Mouse (Mus musculus): ENCODE measurements around the gene Ccdc134. TPM values are rescaled to one million over a fixed set of nuclear protein-coding genes. Genes with fewer than 3 reads are reported as not detected.

The Ccdc134 gene
- total RNA-seq, 2 experiments from 2014 or later: 5.1 to 5.5 TPM

DNA sequence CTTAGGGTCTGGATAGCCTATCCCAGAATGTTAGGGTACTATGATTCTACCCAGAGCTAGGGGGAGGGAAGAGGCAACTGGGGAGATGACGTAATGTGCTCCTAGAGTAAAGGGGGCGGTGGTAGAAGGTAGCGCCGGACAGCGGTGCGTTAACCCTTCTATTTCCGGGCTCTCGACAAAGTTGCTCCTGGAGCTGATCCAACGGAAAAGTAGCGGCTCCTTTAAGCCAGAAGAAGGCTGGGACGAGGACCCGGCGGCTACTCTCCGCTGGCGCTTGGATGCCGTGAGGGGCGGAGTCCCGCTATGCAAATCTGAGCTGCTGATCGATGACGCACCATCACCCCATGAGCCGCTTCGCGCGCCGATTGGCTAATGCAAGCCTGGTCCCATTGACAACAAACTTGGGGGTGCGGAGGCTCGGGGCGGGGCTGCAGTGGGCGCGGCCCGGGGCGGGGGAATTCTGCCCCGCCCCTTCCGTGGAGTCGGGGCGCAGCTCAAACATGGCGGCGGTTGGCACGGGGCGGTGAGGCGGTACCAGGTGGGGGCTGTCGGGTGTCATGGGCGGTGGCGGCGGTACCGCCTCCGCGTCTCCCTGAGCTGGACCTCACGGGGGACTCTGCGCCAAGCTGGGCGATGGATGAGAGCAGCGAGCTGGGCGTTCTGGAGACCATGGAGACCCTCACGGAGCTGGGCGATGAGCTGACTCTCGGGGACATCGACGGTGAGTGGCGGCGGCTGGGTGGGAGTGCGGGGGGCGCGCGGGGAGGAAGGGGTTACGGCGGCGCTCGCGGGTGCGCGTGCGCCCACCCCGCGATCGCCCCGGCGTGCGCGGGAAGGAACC, 19.3 kb downstream of the Ccdc134 start, which contains the start of gene Srebf2:
TSS of gene Srebf2 (plus strand) at position 412 of the 841 bp plus-strand sequence.
- DNase-seq: peak; percentile 98 to 99
- intact Hi-C loops (cut with DNase I): no loop called here

DNA sequence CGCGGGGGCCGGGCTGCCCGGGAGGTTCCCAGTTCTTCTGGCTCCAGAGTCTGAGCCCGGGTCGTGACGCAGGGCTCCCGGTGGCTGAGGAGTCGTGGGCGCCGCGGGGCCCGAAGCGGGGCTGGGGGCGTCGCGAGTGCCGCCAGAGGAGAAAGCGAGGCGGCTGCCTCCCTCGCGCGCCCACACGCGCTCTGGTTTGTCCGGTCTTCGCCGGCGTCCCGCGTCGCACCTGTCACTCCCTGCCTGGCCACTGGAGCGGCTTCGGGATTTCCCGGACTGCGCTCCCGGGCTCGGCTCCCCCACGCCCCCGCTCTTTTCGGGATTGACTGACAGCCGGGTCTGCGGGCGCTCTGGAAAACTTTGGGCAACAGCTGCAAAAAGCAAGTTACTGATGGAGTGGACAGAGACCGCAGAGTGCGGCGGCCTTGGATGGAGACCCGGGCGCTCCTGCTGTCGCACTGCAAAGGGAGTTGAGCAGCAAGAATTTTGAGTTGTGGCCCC, 19.9 kb downstream of the Ccdc134 start:
- DNase-seq: peak; percentile 70 to 75
- intact Hi-C loops (cut with DNase I): no loop called here

DNA sequence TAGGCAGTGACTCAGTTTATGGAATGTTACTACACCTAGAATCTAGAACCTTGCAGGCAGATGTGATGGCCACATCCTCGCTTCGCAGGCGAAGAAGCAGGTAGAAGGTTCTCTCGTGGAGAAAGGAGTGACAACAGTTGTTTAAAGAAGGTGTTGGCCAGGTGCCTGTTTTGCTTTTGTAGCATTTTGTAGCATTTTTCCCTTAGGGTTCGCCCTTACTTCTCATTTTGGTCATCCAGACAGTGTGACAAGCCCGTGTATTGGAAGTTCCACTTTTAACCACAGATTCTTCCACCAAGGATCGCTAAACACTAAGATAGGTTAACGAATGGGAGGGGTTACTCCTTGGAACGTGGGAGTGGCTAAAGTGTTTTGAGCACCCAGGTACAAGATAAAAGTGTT, 20.8 kb downstream of the Ccdc134 start:
- intact Hi-C loops (cut with DNase I): no loop called here
- DNase-seq: no peak

DNA sequence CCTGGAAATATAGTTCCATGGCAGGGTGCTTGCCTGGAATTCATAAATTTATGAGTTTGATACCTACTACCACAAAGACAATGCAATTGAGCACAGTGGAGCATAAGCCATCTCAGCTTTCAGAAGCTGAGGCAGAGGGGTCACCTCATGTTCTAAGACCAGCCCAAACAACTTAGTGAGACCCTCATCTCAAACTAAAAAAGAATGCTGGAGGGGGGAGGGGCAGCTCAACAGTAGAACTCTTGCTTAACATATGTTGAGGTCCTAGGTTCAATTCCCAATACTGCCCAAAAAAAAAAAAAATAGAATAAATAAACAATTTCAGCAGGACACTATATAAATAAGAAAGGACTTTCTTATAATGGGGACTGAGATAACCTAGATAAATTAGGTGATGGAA, 22.3 kb downstream of the Ccdc134 start:
- intact Hi-C loops (cut with DNase I): no loop called here
- no peak for DNase-seq

DNA sequence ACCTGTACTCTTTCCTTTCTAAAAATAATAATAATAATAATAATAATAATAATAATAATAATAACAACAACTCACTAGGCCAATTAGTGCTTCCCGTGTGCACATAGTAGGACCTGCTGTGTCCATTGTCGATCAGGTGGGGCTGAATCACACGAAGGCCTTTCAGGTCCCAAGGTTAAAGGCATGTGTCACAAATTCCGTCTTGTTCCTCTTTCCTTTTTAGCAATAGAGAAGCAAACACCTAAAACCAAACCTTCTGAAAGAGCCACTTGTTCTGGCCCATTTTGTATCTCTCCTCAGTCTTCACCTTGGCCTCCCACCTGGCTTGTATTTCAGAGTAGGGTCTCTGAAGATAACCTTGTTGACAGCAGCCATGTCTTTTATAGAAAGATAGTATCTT, 23.5 kb downstream of the Ccdc134 start:
- intact Hi-C loops (cut with DNase I): no loop called here
- DNase-seq: no peak

DNA sequence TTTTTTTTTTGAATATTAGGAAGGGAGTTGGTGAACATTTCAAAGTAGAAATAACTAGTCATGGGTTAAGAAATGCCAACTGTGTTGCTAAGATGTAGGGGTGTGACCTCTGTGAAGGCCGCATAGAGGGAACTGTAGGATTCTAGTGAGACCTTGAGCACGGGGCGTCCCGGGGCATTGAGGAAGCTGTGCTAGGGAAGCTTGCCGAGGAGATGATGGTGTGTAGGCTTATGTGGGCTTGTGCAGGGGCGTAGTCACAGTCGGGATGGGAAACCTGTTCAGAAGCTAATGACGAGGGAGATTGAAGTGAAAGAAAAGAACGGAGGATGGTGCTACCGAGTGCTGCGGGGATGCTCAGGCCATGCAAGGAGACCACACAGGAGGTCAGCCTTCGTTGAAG, 24.3 kb downstream of the Ccdc134 start:
- DNase-seq: no peak
- intact Hi-C loops (cut with DNase I): no loop called here

DNA sequence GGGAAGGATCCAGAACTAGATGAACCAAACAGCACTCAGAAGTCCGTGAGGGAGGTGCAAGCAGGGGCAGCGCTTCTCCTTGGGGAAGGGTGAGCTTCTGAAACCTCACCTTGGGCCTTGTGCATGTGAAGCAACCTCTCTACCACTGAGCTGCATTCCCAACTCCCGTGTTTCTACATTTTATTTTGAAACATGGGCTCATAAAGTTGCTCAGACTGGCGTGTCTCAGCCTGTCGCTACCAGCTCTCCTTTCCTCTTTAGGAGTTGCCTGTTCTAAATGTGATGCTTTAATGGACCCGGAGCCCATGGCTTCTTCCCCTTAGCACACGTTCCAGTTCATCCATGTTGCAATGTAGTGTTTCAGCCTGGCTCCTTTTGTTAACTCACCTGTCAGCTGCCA, 24.7 kb downstream of the Ccdc134 start:
- no peak for DNase-seq
- intact Hi-C loops (cut with DNase I): no loop called here

DNA sequence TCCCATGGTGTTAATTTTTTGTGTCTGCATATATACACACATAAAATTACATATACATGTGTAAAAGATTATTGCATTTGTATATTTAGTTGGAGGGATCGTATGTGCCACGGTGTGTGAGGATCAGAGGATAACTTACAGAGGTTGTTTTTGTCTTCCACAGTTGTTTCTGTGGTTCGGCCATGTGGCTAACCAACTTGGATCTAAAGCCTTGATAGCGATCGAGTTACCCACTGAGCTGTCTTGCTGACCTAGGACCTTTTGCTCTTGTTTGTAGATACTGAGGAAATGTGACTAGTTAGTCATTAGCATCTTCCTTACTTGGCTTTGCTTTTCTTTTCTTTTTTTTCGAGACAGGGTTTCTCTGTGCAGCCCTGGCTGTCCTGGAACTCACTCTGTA, 28.6 kb downstream of the Ccdc134 start:
- intact Hi-C loops (cut with DNase I): no loop called here
- no peak for DNase-seq

DNA sequence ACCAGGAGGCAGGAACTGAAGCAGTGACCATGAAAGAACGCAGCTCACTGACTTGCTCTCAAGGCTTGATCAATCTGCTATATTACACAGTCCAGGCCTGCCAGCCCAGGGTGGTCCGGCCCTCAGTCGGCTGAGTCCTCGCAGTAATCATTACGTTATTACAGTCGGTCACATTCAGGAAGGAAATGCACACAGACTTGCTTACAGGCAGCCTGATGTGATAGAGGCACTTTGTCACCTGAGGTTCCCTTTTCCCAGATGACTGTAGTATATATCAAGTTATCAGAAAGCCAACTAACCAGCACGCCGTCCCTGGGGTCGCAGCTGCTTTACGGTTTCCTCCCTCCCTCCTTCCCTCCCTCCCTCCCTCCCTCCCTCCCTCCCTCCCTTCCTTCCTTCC, 29.2 kb downstream of the Ccdc134 start:
- no peak for DNase-seq
- intact Hi-C loops (cut with DNase I): no loop called here

DNA sequence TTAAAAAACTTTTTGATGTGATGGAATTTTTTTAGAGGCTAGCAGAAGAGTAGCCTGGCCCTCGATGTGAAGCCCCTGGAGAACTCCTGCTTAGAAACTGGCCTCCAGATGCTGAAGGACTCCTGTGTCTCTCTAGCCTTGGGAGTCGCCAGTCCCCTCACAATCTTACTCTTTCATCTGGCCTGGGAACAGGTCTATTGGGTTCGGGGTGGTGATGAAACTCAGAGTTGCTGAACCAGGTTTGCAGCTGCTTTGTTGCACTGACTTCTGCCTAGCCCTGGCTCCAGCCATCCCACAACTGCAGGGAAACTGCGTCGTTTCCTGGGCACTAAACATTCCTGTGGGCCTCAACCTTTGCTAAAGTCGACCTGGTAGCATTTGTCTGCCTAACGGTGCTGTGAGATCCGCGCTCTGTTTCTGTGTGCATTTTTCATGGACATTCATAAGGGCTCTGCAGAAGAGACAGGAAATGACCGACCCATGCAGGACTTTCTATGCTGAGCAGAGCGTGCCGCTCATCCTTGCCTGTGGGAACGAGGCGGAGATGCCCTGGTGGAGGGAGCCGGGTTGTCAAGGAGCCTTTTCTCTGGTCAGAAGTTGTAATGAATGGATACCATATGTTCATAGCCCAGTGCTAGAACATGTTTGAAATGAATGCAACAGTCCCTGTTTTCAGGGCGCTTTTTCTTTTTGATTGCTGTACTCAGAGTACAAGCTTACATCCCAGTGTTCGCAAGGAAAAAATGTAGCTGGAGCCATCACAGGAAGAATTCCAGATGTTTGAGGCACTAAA, 30.7 kb downstream of the Ccdc134 start:
- intact Hi-C loops (cut with DNase I): no loop called here
- DNase-seq: no peak

DNA sequence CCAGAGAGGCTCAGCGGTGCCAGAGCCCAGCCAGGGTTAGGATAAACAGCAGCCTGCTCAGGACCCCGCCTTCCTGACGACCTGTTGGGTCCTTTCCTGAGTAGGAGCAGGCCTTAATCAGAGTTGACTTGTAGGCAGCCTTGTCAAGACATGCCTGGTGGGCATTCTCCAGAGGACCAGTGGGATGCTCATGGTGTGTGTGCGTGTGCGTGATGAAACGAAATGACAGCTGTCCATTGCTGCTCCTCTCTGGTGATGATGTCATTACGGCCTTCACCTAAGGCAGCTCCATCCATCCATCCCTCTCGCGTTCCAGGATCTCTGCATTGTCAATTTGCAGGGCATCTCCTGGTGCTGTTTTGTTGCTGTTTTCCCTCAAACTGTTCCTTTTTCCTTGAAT, 31.7 kb downstream of the Ccdc134 start:
- no peak for DNase-seq
- intact Hi-C loops (cut with DNase I): no loop called here

DNA sequence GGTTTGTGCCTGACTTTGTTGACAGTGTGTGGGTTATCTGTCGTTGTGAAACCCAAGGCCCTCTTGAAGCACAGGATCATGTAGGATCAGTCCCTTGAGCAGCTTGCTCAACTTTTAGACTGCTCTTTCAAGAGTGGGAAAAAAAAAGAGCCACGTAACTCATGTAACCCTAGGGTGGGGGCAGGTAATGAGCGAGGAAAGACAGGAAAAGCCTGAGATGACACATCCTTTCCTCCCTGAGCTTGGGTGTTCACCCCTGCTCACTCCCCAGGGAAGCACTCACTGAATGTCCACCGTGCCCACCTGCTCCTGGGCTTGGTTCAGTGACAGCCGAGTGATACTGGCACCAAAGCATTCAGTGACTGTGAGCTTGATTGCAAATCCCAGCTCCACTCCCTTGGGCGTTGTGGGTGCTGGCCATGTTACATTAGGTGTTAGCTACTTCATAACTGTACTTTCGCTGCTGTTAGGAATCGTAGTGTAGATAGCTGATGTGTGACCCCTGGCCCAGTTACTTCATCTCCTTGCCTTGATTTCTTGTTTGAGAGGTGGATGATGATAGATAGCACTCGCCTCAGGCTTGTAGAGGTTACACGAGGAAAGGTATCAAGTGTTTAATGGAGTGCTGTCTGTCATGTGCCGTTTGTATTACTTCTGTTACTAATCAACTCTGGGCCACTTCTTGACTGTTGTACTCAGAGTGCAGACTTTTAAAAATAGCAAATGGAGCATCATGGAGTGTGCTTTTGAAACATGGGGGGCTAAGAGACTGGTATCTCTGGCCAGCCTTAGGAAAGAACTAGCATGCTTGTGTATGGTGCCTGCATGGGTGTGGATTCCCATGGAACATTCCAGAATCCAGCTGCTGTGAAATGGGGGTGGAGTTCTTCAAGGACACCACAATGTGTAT, 33.3 kb downstream of the Ccdc134 start:
- intact Hi-C loops (cut with DNase I): no loop called here
- DNase-seq: no peak

DNA sequence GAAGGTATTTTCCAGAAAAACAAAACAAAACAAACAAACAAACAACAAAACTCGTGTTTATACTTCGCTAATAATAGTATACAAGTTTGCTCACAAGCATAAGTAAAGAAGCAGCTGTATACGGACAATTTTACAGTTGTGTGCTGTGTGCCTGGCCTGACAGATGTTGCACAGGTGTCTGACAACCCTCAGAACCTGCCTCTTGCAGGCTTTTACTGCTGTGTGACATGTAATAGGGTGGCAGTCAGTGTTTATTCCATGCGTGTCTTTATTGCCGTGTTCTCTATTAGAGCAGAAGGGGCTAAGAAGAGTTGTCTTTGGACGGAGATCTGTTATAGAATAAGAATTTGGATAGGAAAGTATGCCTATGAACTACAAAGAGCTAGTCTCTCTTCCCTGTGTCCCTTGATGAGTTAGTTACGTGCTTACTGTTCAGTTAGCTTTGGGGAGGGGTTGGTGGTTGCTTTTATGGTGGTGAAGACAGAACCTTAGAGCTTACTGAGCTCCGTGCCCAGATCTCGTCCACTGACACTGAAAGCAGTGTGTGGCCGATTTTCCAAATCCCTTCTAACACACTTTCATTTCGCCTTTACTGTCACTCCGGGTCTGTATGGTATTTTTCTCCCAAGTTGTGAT, 34.4 kb downstream of the Ccdc134 start:
- intact Hi-C loops (cut with DNase I): no loop called here
- DNase-seq: no peak

DNA sequence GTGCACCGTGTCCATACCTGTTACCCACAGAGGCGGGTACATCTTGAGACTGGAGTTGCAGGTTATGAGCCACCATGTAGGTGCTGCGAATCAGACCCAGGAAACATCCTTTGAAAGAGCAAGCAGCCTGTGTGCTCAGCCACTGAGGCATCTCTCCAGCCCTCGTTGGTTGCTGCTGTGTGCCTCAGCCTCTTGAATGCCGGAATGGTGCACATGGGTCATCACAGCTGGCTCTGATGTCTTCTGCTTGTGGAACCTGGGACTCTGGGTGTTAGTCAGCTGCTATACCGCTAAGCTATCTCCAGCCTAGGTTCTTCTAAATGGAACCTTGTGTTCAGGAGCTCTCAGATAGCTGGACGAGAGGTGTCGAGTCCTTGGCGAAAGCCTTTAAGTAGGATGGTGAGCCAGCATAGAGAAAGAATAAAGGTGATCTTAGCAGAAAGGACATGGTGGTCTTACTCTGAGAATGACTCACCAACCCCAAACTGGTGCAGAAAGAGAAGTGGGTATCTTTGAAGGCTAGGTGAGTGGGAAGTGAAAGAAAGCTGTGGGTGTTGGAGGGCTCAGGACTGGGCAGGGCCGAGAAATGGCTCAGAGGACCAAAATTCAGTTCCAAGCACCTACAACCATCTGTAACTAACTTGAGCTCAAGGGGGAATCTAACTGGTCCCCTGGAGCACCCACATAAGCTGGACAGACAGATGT, 35.8 kb downstream of the Ccdc134 start:
- DNase-seq: no peak
- intact Hi-C loops (cut with DNase I): loop anchor here (2.0 kb wide), 1 partner anchor 25 kb away; no protein-coding TSS in a partner anchor

DNA sequence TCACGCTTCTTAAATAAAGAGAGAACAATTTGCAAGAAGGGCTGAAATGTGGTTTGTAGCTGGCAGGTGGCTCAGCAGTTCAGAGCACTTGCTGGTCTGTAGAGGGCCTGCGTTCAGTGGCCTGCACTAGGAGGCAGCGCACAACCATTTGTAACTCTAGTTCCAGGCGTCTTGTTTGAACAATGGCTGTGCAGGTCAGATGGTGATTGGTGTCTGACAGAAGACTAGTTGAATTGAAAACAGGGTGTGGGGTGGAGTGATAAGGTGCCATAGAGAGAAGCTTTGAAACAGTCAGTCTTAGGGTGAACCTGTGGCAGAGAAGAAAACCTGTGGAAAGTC, 36.3 kb downstream of the Ccdc134 start:
- intact Hi-C loops (cut with DNase I): loop anchor here (2.0 kb wide), 1 partner anchor 25 kb away; no protein-coding TSS in a partner anchor
- DNase-seq: no peak

DNA sequence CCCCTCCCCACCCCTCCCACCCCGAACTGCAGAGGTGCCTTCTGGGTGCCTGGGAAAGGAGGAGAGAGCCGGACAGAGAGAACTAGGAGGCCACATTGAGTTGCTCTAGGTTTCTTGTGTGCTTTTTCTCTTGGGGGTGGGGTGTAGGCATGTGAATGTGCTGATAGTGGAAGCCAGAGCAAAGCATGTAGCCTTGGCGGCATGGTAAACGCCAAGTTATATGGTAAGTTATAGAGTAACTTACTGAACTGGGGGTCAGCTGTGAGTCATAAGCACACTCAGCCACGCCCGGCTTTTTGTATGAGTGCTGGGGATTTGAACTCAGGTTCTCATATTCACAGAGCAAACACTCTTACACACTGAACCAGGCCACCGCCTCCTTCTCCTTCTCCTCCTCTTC, 36.8 kb downstream of the Ccdc134 start:
- intact Hi-C loops (cut with DNase I): loop anchor here (2.0 kb wide), 1 partner anchor 26 kb away; no protein-coding TSS in a partner anchor
- no peak for DNase-seq

DNA sequence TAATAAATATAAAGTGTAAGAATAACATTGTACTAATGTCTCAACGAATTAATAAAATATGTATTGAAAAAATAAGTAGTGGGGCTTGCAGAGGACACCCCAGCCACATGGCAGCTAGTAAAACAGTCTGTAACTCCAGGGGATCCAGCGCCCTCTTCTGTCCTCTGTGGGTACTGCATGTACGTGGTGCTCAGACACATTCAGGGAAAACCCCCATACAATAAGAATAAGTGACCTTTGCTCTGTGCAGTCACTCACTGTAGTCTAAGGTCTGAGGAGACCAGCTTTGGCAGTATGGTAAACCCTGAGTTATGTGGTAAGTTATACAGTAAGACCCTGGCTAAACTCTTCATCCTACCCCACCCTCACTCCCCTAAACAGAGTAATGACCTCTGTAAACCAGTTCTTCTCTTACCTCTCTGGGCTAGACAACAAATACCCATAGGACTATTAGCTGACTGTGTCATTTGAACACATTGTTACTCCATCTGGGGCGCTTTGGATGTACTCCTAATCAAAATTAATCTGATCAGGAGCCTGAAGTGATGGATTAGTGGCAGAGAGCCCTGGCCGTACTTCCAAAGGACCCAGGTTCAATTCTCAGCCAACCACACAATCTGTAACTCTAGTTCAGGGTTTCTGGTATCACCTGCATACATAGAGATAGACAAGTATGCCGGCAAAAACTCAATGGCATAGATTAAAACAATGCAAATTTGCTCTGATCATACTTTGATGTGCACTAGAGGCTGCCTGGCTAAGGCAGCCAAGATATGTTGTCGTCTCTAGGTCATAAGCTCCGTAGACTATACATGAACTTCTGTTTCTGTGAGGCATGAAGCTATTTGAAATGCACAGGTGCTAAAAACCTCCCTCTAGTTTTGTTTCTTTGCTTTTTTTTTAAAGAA, 37.9 kb downstream of the Ccdc134 start:
- intact Hi-C loops (cut with DNase I): loop anchor here (2.0 kb wide), 2 partner anchors 27 to 69 kb away; no protein-coding TSS in a partner anchor
- DNase-seq: peak; percentile 78 to 92

Data from heart, postnatal 10 days (tissue).